Mouse (Mus musculus): ENCODE data around the gene Gm20388. TPM values are rescaled to one million over a fixed set of nuclear protein-coding genes. Genes with fewer than 3 reads are reported as not detected.

Gm20388 gene
- polyA plus RNA-seq, 1 experiment from 2014 or later, result not detected

DNA sequence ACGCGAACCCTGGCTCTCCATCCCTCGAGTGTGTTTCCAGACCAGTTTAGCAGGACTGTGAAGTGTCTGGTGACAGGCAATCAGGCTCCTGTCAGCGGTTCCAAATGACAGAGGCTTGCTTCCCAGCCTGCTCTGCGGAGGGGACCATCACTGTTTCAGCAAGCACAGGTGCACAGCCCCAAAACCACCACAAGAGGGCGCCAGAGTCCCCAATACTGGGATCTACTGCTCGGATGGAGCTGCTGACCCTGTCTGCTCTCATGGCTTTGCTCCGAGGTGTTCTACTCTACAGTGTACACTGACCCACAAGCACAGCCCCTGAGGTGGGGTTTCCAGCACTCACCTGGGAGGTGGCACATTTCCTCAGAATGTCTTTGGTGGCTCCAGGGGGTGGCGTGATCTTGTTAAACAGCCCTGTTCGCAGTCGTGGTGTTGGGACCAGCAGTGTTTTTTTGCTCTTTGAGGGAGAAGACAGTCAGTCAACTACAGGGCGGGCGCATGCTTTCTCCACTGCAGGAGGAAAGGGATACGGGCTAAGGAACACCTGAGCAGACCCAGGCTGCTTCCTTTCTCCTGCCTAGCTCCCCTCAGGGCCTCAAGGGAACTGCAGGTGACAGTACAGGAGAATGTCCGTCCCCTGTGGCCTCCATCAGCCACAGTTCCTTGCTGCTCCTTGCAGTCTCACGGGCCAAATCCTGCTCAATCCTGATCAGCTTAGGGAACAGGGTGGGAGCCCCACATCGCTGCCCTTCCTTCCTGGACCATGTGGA lies 1193.6 kb downstream of the Gm20388 start:
- Histone ChIP-seq H3K4me1 (replicated peaks; ENCODE audit: control insufficient read depth, insufficient read depth) (no peaks in the 10 kb centered on the region), H3K4me3 (ENCODE audit: low read depth, low read length) (no peak overlapping the region), H3K36me3 (ENCODE audit: control insufficient read depth, insufficient read depth, low read length) (peaks cover 19% of the 10 kb centered on the region; the same call in 1 of the 2 replicates), H3K27ac (replicated peaks) (no peak overlapping the region), H3K27me3 (ENCODE audit: control insufficient read depth, insufficient read depth, low read length) (no peaks in the 10 kb centered on the region), H3K9me3 (ENCODE audit: control insufficient read depth, low read length) (no peaks in the 10 kb centered on the region), H3K4me2 (replicated peaks; ENCODE audit: low read depth) (no peak overlapping the region), H3K9ac (ENCODE audit: low read length) (no peak overlapping the region)
- DNase-seq (ENCODE audit: low spot score) (peak; percentile 81), ATAC-seq (ENCODE audit: low FRiP score, low TSS enrichment) (peak; percentile 30)
- TF ChIP-seq EP300 (optimal IDR thresholded peaks at IDR 0.05) (no peak), CTCF (IDR thresholded peaks at IDR 0.05; ENCODE audit: low read depth) (peak; percentile 96)
- WGBS, result 50% methylated on average over 17 of the region's 17 CpGs

DNA sequence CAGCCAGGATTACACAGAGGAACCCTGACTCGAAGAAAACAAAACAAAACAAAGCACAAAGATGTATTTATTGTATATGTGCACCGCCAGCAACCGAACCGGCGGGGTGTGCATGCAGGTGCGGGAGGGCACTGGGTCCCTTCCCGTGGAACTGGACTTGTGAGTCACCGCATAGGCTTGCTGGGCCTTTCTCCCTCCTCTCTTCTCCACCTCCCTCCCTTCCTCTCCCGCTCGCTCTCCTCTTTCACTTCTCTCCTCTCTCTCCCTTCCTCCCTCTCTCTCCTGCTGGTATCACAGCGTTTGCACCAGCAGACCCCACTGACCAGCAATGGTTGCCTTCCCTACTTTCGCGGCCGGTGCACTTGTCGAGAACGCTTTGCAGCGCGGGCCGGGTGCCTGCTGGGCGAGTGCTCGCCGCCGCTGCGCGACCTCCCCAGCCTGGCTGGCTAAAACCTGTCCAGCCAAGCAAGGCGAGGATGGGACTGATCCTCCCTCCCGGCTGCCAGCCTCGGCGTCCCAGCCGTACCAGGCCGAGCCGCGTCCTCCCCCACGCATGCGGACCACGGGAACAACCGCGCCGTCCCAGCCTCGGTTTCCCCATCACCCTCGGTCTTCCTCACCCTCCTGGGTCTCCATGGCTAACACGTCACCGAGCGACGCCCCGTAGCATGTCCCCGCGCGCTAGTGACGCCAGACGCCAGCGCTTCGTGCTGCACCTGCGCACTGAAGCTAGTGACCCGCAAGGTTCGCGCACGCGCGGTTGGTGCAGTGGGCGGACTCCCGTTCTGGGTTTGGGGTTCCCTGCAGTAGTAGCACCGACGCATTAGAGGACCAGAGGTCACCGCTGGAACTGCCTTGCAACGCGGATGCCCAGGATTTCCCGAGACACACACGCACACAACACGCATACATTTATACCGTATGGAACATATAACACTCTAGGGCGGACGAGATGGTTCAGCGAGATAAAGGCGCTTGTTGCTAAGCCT lies 1197.3 kb downstream of the Gm20388 start, which contains the start of gene Mthfsd:
TSS of gene Mthfsd (minus strand) at position 725 of the 989 bp plus-strand sequence.
- under 1% methylated on average over 72 of the region's 75 CpGs for WGBS
- DNase-seq (ENCODE audit: low spot score) (peak; percentile 98), ATAC-seq (ENCODE audit: low FRiP score, low TSS enrichment) (peak; percentile 92)
- Histone ChIP-seq H3K27me3 (ENCODE audit: control insufficient read depth, insufficient read depth, low read length) (no peaks in the 10 kb centered on the region), H3K4me1 (replicated peaks; ENCODE audit: control insufficient read depth, insufficient read depth) (no peaks in the 10 kb centered on the region), H3K4me3 (ENCODE audit: low read depth, low read length) (peak within 1 kb of the TSS; percentile 88), H3K9me3 (ENCODE audit: control insufficient read depth, low read length) (no peaks in the 10 kb centered on the region), H3K9ac (ENCODE audit: low read length) (peak within 1 kb of the TSS; percentile 87), H3K4me2 (replicated peaks; ENCODE audit: low read depth) (peak within 1 kb of the TSS; percentile 90), H3K27ac (replicated peaks) (peak within 1 kb of the TSS; percentile 88), H3K36me3 (ENCODE audit: control insufficient read depth, insufficient read depth, low read length) (peaks cover 3% of the 10 kb centered on the region; the same call in 1 of the 2 replicates)
- TF ChIP-seq CTCF (IDR thresholded peaks at IDR 0.05; ENCODE audit: low read depth) (peak; percentile 30; the same call in 1 of the 2 replicates), EP300 (optimal IDR thresholded peaks at IDR 0.05) (no peak)

DNA sequence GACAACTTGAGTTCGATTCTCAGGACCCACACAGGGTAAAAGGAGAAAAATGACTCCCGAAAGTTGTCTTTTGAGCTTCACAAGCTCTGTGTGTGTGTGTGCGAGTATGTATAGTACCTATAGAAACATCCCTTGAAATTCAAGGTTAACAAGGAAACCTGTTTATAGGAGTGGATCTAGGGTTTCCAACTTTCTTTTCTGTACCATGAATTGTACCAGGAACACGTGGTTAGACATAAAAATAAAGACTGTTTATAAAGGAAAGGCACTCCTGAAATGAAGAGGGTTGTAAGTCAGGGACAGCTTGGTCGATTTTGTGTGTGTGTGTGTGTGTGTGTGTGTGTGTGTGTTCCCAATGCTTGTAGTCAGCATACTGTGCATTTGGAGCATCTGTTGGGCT lies 1198.0 kb downstream of the Gm20388 start:
- ATAC-seq (ENCODE audit: low FRiP score, low TSS enrichment) (no peak), DNase-seq (ENCODE audit: low spot score) (no peak)
- H3K4me2 ChIP-seq (replicated peaks; ENCODE audit: low read depth), result peak overlapping the region; percentile 90
- H3K4me1 ChIP-seq (replicated peaks; ENCODE audit: control insufficient read depth, insufficient read depth), result no peaks in the 10 kb centered on the region
- peak overlapping the region; percentile 87; the same call in 1 of the 2 replicates for H3K9ac ChIP-seq (ENCODE audit: low read length)
- H3K9me3 ChIP-seq (ENCODE audit: control insufficient read depth, low read length), result no peaks in the 10 kb centered on the region
- peak overlapping the region; percentile 88 for H3K4me3 ChIP-seq (ENCODE audit: low read depth, low read length)
- H3K36me3 ChIP-seq (ENCODE audit: control insufficient read depth, insufficient read depth, low read length), result peaks cover 3% of the 10 kb centered on the region; the same call in 1 of the 2 replicates
- WGBS, result 10% methylated on average over 5 of the region's 5 CpGs
- TF ChIP-seq EP300 (optimal IDR thresholded peaks at IDR 0.05) (no peak), CTCF (IDR thresholded peaks at IDR 0.05; ENCODE audit: low read depth) (no peak)
- no peak overlapping the region for H3K27ac ChIP-seq (replicated peaks)
- no peaks in the 10 kb centered on the region for H3K27me3 ChIP-seq (ENCODE audit: control insufficient read depth, insufficient read depth, low read length)

DNA sequence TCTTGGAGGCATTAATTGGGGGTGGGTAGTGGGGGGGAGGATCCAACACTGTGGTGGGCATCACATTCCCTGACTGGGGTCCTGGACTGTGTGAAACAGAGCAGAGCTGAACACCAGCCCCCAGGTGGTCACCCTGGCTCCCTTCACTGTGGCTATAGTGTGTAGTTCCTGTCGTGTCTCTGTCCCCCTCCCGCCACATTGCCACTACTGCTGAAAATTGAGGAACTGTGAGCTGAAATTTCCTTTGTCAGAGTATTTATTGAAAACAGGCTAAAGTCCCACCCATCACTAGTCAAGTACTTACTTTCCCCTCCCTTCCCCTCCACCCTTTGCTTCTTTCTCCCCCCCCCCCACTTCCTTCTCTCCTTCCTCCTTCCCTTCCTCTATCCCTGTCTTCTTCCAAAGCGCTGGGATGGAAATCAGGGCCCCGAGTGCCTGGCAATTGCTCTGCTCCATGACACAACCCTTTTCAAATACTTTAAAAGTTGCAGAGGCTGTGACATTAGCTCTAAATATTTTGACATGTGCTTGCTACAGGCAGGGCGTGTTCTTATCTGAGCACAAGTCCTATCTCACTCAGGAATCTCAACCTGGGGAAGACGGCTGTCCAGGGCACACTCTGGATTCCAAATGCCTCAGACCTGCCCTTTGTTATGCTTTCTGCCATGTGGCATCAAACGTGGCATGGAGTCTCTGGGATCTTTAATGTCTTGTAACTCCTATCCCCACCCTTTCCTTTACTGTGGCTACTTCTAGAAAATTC lies 1200.7 kb downstream of the Gm20388 start:
- H3K9me3 ChIP-seq (ENCODE audit: control insufficient read depth, low read length), result no peaks in the 10 kb centered on the region
- ATAC-seq (ENCODE audit: low FRiP score, low TSS enrichment), result no peak
- no peak overlapping the region for H3K4me2 ChIP-seq (replicated peaks; ENCODE audit: low read depth)
- H3K36me3 ChIP-seq (ENCODE audit: control insufficient read depth, insufficient read depth, low read length), result no peaks in the 10 kb centered on the region; the same call in 1 of the 2 replicates
- H3K27me3 ChIP-seq (ENCODE audit: control insufficient read depth, insufficient read depth, low read length), result peaks cover 4% of the 10 kb centered on the region; the same call in 1 of the 2 replicates
- TF ChIP-seq EP300 (optimal IDR thresholded peaks at IDR 0.05) (no peak), CTCF (IDR thresholded peaks at IDR 0.05; ENCODE audit: low read depth) (no peak)
- WGBS, result 30% methylated on average over 7 of the region's 7 CpGs
- H3K9ac ChIP-seq (ENCODE audit: low read length), result no peak overlapping the region
- no peaks in the 10 kb centered on the region for H3K4me1 ChIP-seq (replicated peaks; ENCODE audit: control insufficient read depth, insufficient read depth)
- H3K27ac ChIP-seq (replicated peaks), result no peak overlapping the region
- H3K4me3 ChIP-seq (ENCODE audit: low read depth, low read length), result no peak overlapping the region
- no peak for DNase-seq (ENCODE audit: low spot score)

DNA sequence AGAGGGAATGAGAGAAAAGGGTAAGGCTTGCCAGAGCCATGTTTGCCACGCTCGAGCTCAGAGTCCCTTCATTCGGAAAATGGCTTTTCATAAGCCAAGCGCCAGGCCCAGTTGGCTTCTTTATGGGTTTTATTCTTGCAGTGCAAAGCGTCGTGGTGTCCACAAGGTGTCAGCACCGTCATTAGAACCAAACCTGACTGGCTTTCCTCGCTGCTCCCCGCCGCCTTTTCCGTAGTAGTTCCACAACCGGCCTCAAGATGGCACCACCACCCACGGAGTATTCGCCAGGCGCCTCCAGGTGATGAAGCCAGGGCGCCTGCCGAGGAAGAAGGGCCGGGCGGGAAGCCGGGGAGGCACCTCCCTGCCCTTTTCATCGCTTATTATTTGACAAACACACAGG lies 1202.6 kb downstream of the Gm20388 start:
- Histone ChIP-seq H3K4me3 (ENCODE audit: low read depth, low read length) (no peak overlapping the region), H3K9ac (ENCODE audit: low read length) (no peak overlapping the region), H3K9me3 (ENCODE audit: control insufficient read depth, low read length) (0 out of 2 replicates have a peak, but pooled peaks cover 3% of the 10 kb centered on the region), H3K36me3 (ENCODE audit: control insufficient read depth, insufficient read depth, low read length) (no peaks in the 10 kb centered on the region; the same call in 1 of the 2 replicates), H3K4me1 (replicated peaks; ENCODE audit: control insufficient read depth, insufficient read depth) (no peaks in the 10 kb centered on the region), H3K4me2 (replicated peaks; ENCODE audit: low read depth) (peak overlapping the region; percentile 27; the same call in 1 of the 2 replicates), H3K27me3 (ENCODE audit: control insufficient read depth, insufficient read depth, low read length) (peaks cover 18% of the 10 kb centered on the region), H3K27ac (replicated peaks) (no peak overlapping the region)
- 2% methylated on average over 21 of the region's 21 CpGs for WGBS
- DNase-seq (ENCODE audit: low spot score) (peak; percentile 97), ATAC-seq (ENCODE audit: low FRiP score, low TSS enrichment) (peak; percentile 74)
- no peak for TF ChIP-seq EP300 (optimal IDR thresholded peaks at IDR 0.05)
- TF ChIP-seq CTCF (IDR thresholded peaks at IDR 0.05; ENCODE audit: low read depth), result peak; percentile 100
